Mouse (Mus musculus): ENCODE measurements around the gene Aldh2.

- TF ChIP-seq CTCF (IDR thresholded peaks at IDR 0.05; ENCODE audit: control insufficient read depth, insufficient read depth, insufficient replicate concordance, low read depth, low read length) = no peak
- no peak for TF ChIP-seq POLR2A (IDR thresholded peaks at IDR 0.05; ENCODE audit: control insufficient read depth, low read depth, low read length)
Measured at GRCm38 (mm10) chr5:121525774-121526450, 67.7 kb downstream of the Aldh2 start.
